Mouse (Mus musculus): ENCODE measurements around the gene Vsig2.

GRCm38 (mm10) chr9:37536851-37537250 is 2.2 kb upstream of the Vsig2 start:
- TF ChIP-seq CTCF (IDR thresholded peaks at IDR 0.05) (no peak), POLR2A (IDR thresholded peaks at IDR 0.05; ENCODE audit: insufficient read depth, low read depth, low read length) (no peak)
